Mouse (Mus musculus): ENCODE measurements around the gene Nav2. TPM values are rescaled to one million over a fixed set of nuclear protein-coding genes. Genes with fewer than 3 reads are reported as not detected.

Nav2 gene
- polyA plus RNA-seq, 1 experiment from 2014 or later: 22.4 TPM

- WGBS: 63% methylated on average over 8 of the region's 8 CpGs
- H3K9me3 ChIP-seq (ENCODE audit: low read length): no peaks in the 10 kb centered on the region
- no peak overlapping the region for H3K9ac ChIP-seq (replicated peaks; ENCODE audit: low read depth)
- H3K4me1 ChIP-seq (ENCODE audit: insufficient read depth, low read depth, low read length): 0 out of 2 replicates have a peak, but pooled peaks cover 4% of the 10 kb centered on the region
- TF ChIP-seq EP300 (IDR thresholded peaks at IDR 0.05) (no peak), CTCF (IDR thresholded peaks at IDR 0.05) (no peak)
- H3K27me3 ChIP-seq (replicated peaks; ENCODE audit: insufficient read depth, low read length): no peaks in the 10 kb centered on the region
- no peak overlapping the region for H3K27ac ChIP-seq (ENCODE audit: low read length)
- peak; percentile 38 for DNase-seq (ENCODE audit: low spot score)
- H3K36me3 ChIP-seq (ENCODE audit: insufficient read depth, low read length): no peaks in the 10 kb centered on the region
- peak; percentile 34; the same call in 1 of the 2 replicates for ATAC-seq
- no peak overlapping the region for H3K4me2 ChIP-seq (replicated peaks; ENCODE audit: low read depth, low read length)
- no peak overlapping the region for H3K4me3 ChIP-seq (ENCODE audit: low read depth, low read length)
Observed at GRCm38 (mm10) chr7:49318898-49319293, 410.4 kb downstream of the Nav2 start.

- TF ChIP-seq CTCF (IDR thresholded peaks at IDR 0.05) (no peak), EP300 (IDR thresholded peaks at IDR 0.05) (no peak)
- H3K9me3 ChIP-seq (ENCODE audit: low read length): no peaks in the 10 kb centered on the region
- no peak for DNase-seq (ENCODE audit: low spot score)
- no peak overlapping the region for H3K4me3 ChIP-seq (ENCODE audit: low read depth, low read length)
- no peak overlapping the region for H3K4me2 ChIP-seq (replicated peaks; ENCODE audit: low read depth, low read length)
- H3K27ac ChIP-seq (ENCODE audit: low read length): no peak overlapping the region
- 0 out of 2 replicates have a peak, but pooled peaks cover 4% of the 10 kb centered on the region for H3K4me1 ChIP-seq (ENCODE audit: insufficient read depth, low read depth, low read length)
- H3K36me3 ChIP-seq (ENCODE audit: insufficient read depth, low read length): no peaks in the 10 kb centered on the region
- WGBS: 70% methylated on average over 1 of the region's 1 CpGs
- H3K9ac ChIP-seq (replicated peaks; ENCODE audit: low read depth): no peak overlapping the region
- ATAC-seq: no peak
- no peaks in the 10 kb centered on the region for H3K27me3 ChIP-seq (replicated peaks; ENCODE audit: insufficient read depth, low read length)
Observed at GRCm38 (mm10) chr7:49319981-49320380, 411.5 kb downstream of the Nav2 start.

DNA sequence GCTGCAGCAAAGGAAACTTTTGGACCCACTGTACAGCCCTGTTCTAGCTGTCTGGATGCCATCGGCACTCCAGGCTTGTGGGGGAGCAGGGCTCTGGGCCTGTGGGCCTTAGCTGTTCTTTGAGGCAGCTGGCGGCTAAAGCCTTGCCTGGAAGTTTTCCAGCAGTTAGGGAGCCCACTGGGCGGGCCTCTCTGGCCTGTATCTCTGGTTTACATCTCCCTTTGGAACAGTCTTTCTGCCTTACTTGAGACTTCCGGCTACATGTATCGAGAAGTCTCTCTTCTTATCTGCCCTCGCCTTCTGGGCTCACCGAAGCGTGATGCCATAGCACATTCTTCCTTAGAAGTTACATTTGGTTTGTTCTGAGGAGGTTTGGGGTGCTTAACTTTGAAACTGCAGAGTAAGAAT is 412.6 kb downstream of the Nav2 start:
- peak; percentile 22 for ATAC-seq
- Histone ChIP-seq H3K27me3 (replicated peaks; ENCODE audit: insufficient read depth, low read length) (no peaks in the 10 kb centered on the region), H3K4me1 (ENCODE audit: insufficient read depth, low read depth, low read length) (0 out of 2 replicates have a peak, but pooled peaks cover 4% of the 10 kb centered on the region), H3K4me3 (ENCODE audit: low read depth, low read length) (no peak overlapping the region), H3K4me2 (replicated peaks; ENCODE audit: low read depth, low read length) (no peak overlapping the region), H3K36me3 (ENCODE audit: insufficient read depth, low read length) (no peaks in the 10 kb centered on the region), H3K27ac (ENCODE audit: low read length) (no peak overlapping the region), H3K9ac (replicated peaks; ENCODE audit: low read depth) (no peak overlapping the region), H3K9me3 (ENCODE audit: low read length) (no peaks in the 10 kb centered on the region)
- WGBS: 32% methylated on average over 8 of the region's 8 CpGs
- TF ChIP-seq EP300 (IDR thresholded peaks at IDR 0.05) (no peak), CTCF (IDR thresholded peaks at IDR 0.05) (no peak)
- peak; percentile 48 for DNase-seq (ENCODE audit: low spot score)

DNA sequence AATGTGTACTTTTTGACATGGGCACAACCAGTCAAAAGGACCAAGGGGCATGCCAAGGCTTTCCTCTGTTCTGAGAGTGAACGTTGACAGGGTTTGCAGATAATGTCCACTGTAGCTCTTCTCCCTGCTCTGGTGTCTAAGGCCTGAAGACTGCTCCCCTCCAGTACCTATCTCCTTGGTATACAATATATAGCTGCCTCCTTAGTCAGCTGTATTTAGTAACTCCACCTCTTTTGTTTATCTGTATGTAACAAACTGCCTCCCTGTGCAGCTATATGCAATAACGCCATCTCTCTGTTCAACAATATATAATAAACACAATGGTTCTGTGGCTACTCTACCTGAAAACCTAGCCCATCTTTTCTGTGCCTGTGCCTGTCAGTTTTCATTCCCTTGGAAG is 413.7 kb downstream of the Nav2 start:
- Histone ChIP-seq H3K4me1 (ENCODE audit: insufficient read depth, low read depth, low read length) (peaks cover 10% of the 10 kb centered on the region; the same call in 1 of the 2 replicates), H3K36me3 (ENCODE audit: insufficient read depth, low read length) (no peaks in the 10 kb centered on the region), H3K9ac (replicated peaks; ENCODE audit: low read depth) (no peak overlapping the region), H3K4me3 (ENCODE audit: low read depth, low read length) (no peak overlapping the region), H3K9me3 (ENCODE audit: low read length) (no peaks in the 10 kb centered on the region), H3K27ac (ENCODE audit: low read length) (no peak overlapping the region), H3K27me3 (replicated peaks; ENCODE audit: insufficient read depth, low read length) (no peaks in the 10 kb centered on the region), H3K4me2 (replicated peaks; ENCODE audit: low read depth, low read length) (no peak overlapping the region)
- WGBS: 81% methylated on average over 2 of the region's 2 CpGs
- DNase-seq (ENCODE audit: low spot score): no peak
- TF ChIP-seq CTCF (IDR thresholded peaks at IDR 0.05) (no peak), EP300 (IDR thresholded peaks at IDR 0.05) (no peak)
- no peak for ATAC-seq

GRCm38 (mm10) chr7:49324575-49324974 is 416.1 kb downstream of the Nav2 start:
- Histone ChIP-seq H3K4me3 (ENCODE audit: low read depth, low read length) (no peak overlapping the region), H3K9me3 (ENCODE audit: low read length) (no peaks in the 10 kb centered on the region), H3K9ac (replicated peaks; ENCODE audit: low read depth) (no peak overlapping the region), H3K4me1 (ENCODE audit: insufficient read depth, low read depth, low read length) (peaks cover 6% of the 10 kb centered on the region; the same call in 1 of the 2 replicates), H3K36me3 (ENCODE audit: insufficient read depth, low read length) (no peaks in the 10 kb centered on the region), H3K4me2 (replicated peaks; ENCODE audit: low read depth, low read length) (no peak overlapping the region), H3K27ac (ENCODE audit: low read length) (no peak overlapping the region), H3K27me3 (replicated peaks; ENCODE audit: insufficient read depth, low read length) (no peaks in the 10 kb centered on the region)
- DNase-seq (ENCODE audit: low spot score) (no peak), ATAC-seq (no peak)
- WGBS: 93% methylated on average over 2 of the region's 2 CpGs
- TF ChIP-seq EP300 (IDR thresholded peaks at IDR 0.05) (no peak), CTCF (IDR thresholded peaks at IDR 0.05) (peak; percentile 43)

DNA sequence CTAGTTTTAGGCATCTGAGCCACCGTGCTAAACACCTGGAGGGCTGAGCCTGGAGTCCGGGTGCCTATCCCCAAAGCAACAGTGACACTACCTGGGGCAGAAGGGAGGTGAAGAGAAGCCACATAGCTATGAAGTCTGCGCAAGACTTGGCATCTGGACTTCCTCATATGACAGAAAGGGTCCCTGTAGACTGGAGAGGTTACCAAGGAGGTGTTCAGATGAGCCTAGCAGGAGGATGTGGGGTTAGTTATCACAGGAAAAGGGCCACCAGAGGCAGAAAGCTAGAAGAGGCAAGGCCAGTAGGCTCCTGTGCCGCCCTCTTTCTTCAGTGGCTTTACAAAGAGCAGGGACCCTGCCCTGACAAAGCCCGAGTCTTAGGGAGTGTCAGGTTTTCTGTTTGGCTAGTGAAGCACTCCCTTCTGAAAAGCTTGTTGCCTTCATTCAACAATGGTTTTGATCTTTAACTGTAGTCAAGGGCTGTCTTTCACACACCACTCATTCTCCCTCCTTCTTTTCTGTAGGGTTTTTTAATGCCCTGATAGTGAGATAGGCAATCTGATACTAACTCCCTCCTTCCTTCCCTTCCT is 417.7 kb downstream of the Nav2 start:
- TF ChIP-seq EP300 (IDR thresholded peaks at IDR 0.05): no peak
- TF ChIP-seq CTCF (IDR thresholded peaks at IDR 0.05): no peak
- Histone ChIP-seq H3K27ac (ENCODE audit: low read length) (no peak overlapping the region), H3K4me1 (ENCODE audit: insufficient read depth, low read depth, low read length) (peaks cover 6% of the 10 kb centered on the region; the same call in 1 of the 2 replicates), H3K4me3 (ENCODE audit: low read depth, low read length) (no peak overlapping the region), H3K9me3 (ENCODE audit: low read length) (no peaks in the 10 kb centered on the region), H3K36me3 (ENCODE audit: insufficient read depth, low read length) (no peaks in the 10 kb centered on the region), H3K9ac (replicated peaks; ENCODE audit: low read depth) (no peak overlapping the region), H3K4me2 (replicated peaks; ENCODE audit: low read depth, low read length) (no peak overlapping the region), H3K27me3 (replicated peaks; ENCODE audit: insufficient read depth, low read length) (no peaks in the 10 kb centered on the region)
- DNase-seq (ENCODE audit: low spot score) (no peak), ATAC-seq (no peak)
- 67% methylated on average over 5 of the region's 5 CpGs for WGBS

Measured in lung, postnatal 0 days (tissue).